Mouse (Mus musculus) cerebellum, adult 11 months (tissue): ENCODE measurements around the gene Ankrd33.

Experiments used
- DNase-seq: peaks from one replicate; pipeline ENCODE4 v3.0.0; 2022

The Ankrd33 gene

DNA sequence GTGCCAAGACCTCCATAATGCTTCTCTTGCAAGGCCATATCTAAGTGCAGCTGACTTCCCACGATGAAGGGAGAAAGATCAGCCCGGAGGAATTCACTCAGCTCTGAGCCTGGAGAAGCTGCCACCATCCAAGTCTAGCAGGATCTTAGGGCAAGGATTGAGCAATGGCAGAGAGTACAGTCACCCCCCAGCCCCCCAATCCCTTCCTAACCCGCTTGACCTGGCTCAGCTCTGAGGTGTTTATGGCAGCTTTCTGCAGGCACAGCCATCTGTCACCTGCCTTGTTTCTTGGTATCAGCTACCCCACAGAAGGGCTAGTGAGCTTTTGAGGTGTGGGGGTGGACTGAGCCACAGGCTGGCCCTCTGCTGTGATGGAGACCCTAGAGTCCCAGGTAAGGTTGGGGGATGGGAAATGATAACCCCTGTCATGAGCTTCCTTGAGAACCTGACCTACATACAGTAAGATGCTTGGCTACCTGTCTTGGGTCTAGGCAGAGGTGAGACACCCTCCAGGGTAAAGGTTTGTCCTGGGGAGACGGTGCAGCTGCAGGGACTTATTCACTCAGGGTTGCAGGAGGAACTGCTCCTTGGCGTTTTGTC is at the start of gene Ankrd33:
Gene Ankrd33 (plus strand): TSS at position 245 of the 600 bp plus-strand sequence.
- no peak for DNase-seq

- no peak for DNase-seq
Observed at GRCm38 (mm10) chr15:101066364-101066847, 49.1 kb upstream of the Ankrd33 start.

GRCm38 (mm10) chr15:101066920-101067696 is 48.4 kb upstream of the Ankrd33 start:
- DNase-seq = no peak

- no peak for DNase-seq
Observed at GRCm38 (mm10) chr15:101068029-101068428, 47.5 kb upstream of the Ankrd33 start.

DNA sequence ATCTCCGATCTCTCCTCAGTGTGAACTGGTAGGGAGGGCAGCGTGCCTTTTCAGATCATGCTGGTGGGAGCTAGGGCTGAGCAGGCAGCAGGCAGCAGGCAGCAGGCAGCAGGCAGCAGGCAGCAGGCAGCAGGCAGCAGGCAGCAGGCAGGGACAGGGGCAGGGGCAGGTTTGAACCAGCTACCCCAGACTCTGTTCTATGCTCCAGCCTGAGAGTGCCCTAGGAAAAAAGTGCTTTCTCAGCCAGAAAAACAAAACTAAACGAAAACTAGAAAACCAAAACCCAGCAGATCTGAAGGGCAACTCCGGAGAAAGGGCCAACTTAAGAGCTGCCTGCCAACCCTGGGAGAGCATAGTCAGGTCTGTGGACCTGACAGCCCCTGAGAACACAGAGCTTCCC is 46.9 kb upstream of the Ankrd33 start:
- DNase-seq = no peak

DNA sequence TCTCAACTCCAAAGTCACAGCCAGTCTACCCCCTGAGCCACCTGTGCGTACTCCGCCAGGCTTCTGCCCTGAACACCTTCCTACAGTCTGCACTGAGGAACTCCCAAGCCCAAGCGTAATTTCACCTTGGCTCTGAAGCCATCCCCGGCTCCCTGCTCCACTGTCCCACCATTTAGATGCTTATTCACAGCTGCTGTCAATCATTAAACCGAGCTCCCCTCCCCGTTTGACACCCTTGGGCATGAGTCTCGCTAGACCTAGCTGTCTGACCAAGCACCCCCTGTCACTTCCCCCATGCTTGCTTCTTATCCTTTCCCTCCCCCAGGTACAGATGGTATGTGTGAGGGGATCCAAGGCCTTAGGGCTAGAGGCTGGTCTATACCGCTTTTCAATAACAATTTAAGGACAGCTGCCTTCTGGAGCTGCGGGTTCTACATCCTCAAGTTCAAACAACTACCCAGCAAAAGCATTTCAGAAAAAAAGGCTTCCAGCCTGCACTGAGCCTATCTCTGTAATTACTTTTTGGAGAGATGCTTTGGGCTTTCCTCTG is 45.8 kb upstream of the Ankrd33 start:
- DNase-seq = no peak

- DNase-seq = no peak
Observed at GRCm38 (mm10) chr15:101070762-101071161, 44.8 kb upstream of the Ankrd33 start.

DNA sequence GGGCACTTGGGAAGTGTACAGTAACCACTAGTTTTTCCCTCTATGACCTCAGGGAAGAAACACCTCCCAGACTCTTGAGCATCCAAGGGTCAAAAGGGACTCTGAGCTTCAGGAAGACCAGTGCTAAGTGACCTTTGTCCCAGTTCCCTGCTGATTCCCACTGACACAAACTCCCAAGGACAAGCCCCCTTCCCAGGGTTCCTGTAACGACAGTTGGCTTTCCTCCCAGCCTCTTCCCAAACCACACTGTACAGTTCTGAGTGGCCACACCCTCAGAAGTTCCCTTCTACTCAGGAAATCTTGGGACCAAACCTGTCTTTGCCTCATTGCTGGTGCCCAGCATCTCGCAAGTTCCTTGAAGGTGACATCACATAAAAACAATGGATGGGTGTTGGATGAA is 42.8 kb upstream of the Ankrd33 start:
- DNase-seq = no peak

- no peak for DNase-seq
Observed at GRCm38 (mm10) chr15:101074067-101074466, 41.5 kb upstream of the Ankrd33 start.

- no peak for DNase-seq
Observed at GRCm38 (mm10) chr15:101075150-101075549, 40.4 kb upstream of the Ankrd33 start.

GRCm38 (mm10) chr15:101075656-101076055 is 39.9 kb upstream of the Ankrd33 start:
- no peak for DNase-seq

- no peak for DNase-seq
Observed at GRCm38 (mm10) chr15:101076071-101077000, 39.2 kb upstream of the Ankrd33 start.

- no peak for DNase-seq
Observed at GRCm38 (mm10) chr15:101077001-101077812, 38.3 kb upstream of the Ankrd33 start.

- no peak for DNase-seq
Observed at GRCm38 (mm10) chr15:101077813-101078730, 37.5 kb upstream of the Ankrd33 start, which contains the start of gene Fignl2. Gene Fignl2, minus strand, starts transcription at chr15:101078567.

GRCm38 (mm10) chr15:101078731-101079156 is 36.8 kb upstream of the Ankrd33 start:
- DNase-seq = peak; percentile 33

DNA sequence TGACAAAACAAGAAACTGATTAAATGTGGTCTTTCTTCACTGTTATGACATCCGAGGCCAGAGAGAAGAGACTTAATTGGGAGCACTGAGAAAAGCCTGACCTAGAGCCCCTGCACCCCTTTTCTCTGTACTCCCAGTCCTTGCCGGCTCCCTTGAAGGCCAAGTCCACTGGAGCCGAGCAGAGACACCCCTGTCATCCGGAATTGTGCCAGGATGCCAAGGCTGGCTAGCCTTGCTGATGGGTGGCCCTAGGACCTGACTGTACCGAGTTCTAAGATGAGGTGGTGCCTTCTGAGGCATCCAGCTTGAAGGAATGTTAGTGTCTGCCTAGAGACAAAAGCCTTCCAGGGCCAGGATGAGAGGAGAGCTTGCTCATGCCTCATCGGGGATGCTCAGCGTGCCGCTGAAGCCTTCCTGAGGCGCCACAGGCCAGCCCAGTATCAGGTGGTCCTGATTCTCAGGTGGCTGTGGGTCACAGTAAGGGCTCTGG is 35.5 kb upstream of the Ankrd33 start:
- no peak for DNase-seq

DNA sequence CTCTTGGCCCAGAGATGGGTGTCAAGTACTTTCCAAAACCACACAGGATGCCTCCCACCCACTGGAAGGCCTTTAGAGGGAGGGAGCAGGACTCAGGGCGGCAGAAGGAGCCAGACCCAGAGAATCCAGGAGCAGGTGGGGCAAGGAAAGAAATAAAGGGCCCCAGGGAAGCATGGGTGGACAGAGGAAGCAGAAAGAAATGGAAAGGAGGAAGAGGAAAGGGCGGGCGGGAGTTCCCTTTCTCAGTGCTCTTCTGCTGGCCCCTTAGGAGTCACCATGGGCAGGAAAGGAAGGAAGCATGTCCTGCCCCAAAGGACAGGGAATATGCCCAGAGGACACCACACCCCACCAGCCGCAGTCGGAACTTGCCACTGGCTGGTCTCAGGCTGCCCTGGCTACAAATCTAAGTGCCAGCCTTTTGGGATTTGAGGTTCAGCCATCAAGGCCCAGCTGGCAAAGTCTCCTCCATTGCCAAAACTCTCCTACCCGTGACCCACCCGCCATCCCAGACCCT is 34.5 kb upstream of the Ankrd33 start:
- no peak for DNase-seq

GRCm38 (mm10) chr15:101082236-101082635 is 33.3 kb upstream of the Ankrd33 start:
- DNase-seq = no peak

- no peak for DNase-seq
Observed at GRCm38 (mm10) chr15:101084499-101084898, 31.1 kb upstream of the Ankrd33 start.

DNA sequence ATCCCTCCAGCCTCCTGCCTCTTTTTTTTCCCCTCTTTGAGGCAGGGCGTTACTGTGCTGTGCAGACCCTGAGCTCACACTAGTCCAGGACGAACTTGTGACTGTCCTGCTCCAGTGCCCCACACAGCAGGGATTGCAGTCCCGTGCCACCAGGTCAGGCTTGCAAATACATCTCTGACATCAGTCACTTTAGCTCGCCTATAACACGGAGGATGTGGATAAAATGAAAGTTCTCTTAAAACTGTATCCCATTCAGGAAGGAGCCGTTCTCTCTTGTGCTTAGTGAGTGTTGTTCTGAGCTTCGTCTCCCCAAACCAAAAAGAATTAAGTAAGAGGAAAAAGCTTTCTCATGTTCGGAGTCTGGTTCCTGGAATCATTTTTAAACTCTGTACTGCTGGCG is 29.1 kb upstream of the Ankrd33 start:
- no peak for DNase-seq
